Mouse (Mus musculus): Measurements from ENCODE around the gene Tsc22d3.
A peak's percentile ranks its signal among the peaks of the same experiment; 100 is the strongest.
"Not testable (repeated sequence)": the region's sequence is repeated elsewhere in the genome, so short reads cannot be mapped to it uniquely, and the experiment has no call there.

Gene Tsc22d3

DNA sequence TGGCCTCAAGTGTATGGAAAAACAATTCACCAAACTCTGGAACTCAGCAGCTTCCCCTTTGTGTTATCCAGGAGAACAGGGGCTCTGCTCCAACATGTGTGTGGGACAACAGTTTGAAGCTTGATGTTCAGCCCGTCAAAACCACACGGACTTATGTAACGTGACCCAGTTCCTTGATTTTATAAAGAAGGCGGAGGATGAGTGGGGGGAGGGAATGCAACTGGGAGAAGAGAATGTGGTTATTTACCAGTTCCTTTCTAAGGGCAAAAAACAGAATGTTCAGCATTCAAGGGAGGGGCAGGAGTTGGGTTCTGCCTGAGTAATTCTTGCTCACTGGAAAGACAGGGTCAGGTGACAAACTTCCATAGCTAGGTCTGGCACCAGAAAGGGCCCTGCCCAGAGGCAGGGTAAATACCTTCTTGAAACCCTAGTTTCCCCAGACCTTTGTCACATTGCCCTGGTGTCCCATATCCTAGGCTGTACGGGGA, 71.3 kb downstream of the Tsc22d3 start:
- DNase-seq (ENCODE audit: low spot score) = no peak

DNA sequence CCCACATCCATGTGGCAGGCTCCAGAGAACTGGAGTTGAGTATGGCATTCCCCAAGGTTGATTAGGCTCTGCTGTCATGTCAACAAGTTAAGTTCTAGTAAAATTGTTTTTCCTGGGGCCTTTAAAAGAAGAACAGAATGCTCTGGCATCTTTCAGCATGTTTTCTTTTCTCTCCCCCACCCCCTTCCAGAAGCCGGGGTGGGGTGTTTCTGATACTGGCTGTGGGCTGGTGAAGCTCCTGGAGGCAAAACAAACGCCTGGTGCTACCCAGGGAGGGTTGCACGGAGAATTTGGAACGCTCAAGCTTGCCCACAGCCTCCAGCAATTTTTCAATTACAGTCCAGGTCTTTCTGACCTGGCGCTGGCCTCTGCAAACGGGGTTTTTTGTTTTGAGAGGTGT, 73.2 kb downstream of the Tsc22d3 start:
- no peak for DNase-seq (ENCODE audit: low spot score)

DNA sequence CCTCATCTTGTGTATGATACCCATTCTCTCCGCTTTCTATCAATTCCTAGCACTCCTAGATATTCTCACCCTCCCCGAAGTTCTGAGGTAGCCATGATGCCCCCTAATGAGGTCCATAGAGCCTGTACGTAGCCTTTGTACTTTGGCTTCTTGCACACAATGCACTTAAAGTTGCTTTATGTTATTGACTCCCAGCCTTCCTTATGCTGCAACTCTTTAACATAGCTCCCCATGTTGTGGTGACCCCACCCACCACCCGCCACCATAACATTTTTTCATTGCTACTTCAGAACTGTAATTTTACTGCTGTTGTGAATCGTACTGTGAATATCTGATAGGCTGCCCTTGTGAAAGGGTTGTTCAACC, 74.2 kb downstream of the Tsc22d3 start:
- no peak for DNase-seq (ENCODE audit: low spot score)

- DNase-seq (ENCODE audit: low spot score) = no peak
Measured at GRCm38 (mm10) chrX:140525604-140526252, 74.7 kb downstream of the Tsc22d3 start.

DNA sequence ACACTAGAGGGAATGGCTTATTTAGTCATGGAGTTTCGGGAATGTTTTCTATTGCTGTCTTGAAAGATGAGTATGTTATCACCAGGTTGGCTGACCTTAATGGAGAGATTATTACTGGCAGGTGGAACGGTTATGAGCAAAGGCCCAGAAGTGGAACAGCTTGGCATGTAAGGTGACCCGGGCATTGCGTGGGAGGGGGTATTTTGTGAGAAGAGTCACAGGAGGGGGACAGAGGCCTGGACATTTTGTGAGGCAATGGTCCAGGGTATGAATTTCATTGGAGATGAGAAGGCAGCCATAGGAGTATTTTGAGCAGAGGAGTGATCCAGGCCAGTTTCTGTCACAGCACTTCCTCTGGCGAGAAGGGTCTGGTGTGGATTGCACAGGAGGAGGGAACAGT, 76.2 kb downstream of the Tsc22d3 start:
- DNase-seq (ENCODE audit: low spot score) = no peak

DNA sequence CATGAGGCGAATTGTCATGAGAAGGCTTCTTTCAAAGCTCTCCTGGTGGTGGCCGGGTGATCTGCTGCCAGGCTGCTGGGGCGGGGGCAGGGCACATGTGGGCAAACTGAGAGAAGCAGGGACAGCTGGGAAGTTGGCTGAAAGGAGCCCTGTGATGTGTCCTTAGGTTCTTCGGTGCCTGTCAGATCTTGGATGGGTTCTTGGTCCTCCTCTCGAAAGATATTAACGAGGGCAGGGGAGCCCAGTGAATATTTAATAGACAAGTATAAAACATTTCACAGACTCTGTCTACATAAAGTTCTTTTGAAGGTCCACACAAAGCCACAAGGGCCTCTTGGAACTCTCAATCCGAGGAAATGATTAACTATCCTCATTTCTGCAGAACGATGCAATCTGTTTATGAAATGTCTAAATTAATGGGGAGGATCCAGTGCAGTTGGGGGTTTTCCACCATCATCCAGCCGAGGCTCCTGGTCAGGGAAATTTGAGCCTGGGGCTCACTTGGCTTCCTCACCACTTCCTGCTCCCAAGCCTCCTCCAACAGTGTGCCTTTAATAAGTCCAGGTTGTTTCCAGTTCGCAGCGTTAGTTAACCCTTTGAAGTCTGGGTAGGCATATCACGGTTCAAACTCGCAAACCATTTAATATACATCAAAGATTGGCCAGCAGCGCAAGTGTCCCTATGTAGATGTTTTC, 78.2 kb downstream of the Tsc22d3 start:
- no peak for DNase-seq (ENCODE audit: low spot score)

DNA sequence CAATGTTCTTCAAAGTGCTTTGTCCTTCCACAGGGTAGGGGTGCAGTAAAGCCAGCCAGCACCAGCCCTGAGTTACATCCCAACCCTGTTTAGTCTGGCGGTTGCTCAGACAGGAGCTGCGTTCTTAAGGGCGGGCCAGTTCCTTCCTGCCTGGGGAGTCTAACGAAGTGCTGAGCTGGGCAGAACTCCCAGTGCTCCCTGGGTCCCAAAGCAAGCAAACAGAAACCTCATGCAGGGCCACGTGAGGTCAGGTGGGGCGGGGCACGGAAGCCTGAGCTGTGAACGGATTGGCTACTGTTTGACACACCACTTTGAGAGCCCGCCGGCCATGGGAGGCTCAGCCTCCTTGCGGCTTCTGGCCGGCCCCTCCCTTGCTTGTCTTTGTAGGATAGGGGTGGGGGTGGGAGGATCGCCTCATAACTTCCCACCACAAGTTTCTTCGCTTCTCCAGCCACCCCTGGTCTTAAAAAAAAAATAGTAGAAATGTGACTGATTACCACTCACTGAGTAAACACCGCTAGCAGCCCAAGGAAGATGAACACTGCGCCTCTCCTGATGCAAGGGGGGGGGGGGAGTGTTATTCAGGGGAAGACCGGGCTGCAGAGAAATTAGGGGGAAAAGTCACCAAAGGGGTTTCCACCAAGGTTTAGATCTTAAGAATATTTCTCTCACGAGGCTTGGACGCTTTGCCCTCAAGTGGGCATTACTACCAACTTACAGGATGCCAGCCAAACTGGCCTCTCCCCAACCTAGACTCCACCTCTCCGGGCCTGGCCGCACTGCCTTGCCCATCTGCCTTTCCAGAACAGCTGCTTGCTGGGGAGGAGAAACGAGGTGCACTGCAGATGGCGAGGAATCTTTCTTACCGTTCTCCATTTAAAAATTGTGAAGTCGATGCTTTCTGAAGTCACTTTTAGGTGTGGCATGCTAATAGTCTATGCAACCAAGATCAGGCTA, 80.0 kb downstream of the Tsc22d3 start:
- peak; percentile 83 for DNase-seq (ENCODE audit: low spot score)

DNA sequence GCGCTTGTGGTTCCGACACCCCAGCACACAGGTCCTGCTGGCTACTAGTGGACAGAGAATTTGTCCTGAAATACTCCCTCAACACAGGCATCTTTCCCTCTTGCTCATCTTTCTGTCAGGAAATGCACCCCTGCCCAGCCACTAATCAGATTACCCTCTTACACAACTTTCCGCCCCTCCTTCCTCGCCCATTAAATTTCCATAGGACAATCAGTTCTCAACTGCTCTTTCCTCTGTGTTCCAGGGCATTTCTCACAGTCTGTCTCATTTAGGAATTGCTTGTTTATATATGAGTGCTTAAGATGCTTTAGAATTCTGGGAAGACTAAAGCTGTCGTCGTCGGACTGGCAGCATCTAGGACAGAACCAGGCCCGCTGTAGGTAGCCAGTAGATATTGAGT, 82.1 kb downstream of the Tsc22d3 start:
- no peak for DNase-seq (ENCODE audit: low spot score)

GRCm38 (mm10) chrX:140513379-140513778, 87.1 kb downstream of the Tsc22d3 start:
- no peak for DNase-seq (ENCODE audit: low spot score)

DNA sequence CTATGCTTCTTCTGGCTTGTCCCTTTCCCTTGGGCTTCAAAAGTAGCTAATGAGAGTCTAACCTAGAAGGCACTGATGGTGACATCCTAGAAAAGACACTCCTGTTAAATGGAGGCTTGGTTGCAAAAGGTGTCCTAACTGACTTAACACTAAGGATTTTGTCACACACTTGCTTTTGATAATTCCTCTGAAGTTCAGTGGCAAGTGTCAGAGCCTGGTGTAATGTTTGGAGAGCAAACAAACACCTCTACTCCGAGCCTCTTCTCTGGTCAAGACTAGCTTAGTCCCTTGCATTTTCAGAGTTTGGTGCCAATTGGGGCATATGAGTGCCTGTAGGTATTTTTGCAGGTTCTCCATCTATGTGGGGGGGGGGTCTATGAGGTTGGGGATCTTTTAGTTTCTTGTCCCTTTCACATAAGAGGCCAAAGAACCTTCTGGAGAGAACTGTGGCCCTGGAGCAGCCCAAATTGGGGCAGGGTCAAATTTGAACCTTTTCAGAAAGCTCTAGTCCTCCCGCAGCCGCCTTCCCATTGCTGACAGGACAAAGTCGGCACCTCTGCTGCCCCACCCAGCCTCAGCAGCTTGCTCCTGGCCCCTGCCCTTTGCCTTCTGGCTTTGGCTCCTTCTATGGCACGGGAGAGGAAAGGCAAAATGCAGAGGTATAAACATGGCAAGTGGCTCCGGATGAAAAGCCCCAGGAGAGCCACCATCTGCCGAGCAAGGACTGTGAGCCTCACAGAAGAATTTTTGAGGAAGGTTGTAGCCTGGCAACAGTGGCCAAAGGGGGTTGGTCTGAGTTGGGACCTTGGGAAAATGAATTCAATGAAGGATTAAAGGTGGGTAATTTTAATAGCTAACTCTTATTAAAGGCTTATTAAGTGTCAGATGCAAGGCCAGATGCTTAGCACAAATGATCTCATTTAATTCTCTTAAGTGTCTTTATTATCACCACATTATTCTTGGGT, 88.5 kb downstream of the Tsc22d3 start:
- no peak for DNase-seq (ENCODE audit: low spot score)

DNA sequence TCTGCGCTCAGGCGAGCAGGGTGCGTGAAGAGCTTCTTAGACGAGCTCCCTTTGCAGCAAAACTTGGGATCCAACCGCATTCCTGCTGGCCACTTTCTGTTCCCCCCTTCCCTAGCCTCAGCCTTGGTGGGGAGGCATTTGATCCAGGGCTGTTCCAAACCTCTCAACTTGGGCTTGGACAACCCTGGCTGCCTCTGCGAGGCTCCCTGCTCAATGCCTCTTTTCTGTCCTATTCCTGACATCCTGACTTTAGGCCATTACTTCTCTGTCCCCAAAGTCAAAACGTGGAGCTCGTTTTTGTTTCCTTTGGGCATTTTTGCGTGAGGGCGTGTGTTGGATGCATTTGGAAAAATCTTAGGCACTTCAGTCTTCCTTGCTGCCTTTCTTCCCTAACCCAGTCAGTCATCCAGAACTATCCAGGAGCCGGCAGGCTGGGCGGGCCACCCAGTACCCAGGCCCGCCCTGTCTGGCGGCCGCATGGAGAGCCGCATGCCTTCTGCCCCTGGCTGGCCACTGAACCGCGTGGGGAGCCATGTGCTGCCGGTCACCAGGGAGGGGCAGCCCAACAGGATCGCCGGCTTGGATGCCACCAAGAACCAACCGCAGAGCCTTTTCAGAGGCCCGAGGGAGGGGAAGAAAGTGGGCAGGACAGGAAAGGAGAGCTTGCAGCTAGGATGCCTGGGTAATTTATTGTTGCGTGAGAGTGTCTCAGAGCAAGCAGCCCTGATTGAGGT, 89.6 kb downstream of the Tsc22d3 start:
- DNase-seq (ENCODE audit: low spot score) = peak; percentile 63

DNA sequence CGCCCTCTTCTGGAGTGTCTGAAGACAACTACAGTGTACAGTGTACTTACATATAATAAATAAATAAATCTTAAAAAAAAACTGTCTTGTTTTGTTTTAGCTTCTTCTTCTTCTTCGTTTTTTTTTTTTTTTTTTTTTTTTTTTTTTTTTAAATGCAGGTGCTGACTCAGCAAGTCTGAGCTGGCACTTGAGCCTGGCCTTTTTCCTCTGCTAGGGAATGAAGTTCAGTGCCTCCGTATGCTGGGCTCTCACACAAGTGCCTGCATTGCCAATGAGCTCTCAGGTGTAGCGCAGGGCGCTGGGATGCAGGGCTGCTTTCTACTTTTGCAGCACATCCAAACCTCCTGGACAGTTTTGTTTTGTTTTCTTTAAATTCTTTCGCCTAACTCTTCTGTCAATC, 90.6 kb downstream of the Tsc22d3 start:
- no peak for DNase-seq (ENCODE audit: low spot score)

- not testable (repeated sequence) for DNase-seq (ENCODE audit: low spot score)
Measured at GRCm38 (mm10) chrX:140508791-140509190, 91.7 kb downstream of the Tsc22d3 start.

DNA sequence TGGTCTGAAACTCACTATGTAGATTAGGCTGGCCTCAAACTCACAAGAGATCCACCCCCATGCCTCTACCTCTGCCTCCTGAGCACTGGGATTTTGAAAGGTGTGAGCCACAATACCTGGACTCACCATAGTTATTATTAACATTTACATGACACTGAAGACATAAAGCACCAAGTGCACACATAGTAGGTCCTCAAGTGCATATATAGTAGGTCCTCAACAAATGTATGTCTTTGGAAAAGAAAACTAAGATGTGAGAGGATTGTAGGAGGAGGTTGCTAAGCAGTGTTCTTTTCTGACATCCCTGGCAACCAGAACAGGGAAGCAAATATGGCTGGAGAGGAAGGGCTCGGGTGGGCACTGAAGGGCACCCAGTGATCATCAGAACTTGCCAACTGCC, 93.1 kb downstream of the Tsc22d3 start:
- no peak for DNase-seq (ENCODE audit: low spot score)

GRCm38 (mm10) chrX:140506436-140507180, 93.9 kb downstream of the Tsc22d3 start:
- DNase-seq (ENCODE audit: low spot score) = no peak

DNA sequence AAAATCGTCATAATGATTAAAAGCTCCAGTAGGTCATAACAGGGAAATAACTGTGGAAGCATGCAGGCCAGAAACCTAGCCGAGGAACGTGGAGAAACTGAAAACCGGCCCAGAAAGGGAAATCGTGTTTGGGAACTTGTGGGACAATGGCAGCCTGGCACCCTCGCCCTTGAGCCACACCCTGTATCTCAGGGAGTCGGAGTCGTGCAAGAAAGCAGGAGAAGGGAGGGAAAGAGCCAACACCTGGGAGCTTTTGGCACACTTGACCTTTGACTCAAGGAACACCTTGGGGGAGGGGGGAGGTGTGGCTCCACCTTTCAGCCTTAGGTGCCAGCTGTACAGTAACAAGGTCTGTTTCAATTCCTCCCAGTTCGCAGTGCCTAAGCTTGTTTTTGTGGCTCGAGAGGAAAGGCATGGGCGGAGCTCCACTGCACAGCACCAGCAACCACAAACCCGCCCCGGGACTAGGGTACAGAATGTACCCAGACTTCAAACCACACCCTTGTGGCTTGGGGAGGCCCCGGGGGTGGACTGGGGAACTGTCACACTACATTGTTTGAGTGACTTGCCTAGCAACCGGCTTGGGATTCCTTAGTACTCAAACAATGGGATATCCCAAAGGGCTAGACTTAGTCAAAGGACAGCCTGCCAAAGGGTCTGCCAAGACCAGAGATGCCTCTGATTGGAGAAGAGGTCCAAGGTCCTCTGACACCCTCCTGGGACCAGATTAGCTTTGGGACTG, 94.8 kb downstream of the Tsc22d3 start:
- peak; percentile 42 for DNase-seq (ENCODE audit: low spot score)

GRCm38 (mm10) chrX:140503905-140504304, 96.6 kb downstream of the Tsc22d3 start:
- peak; percentile 57 for DNase-seq (ENCODE audit: low spot score)

GRCm38 (mm10) chrX:140501401-140502301, 98.8 kb downstream of the Tsc22d3 start:
- DNase-seq (ENCODE audit: low spot score) = no peak

Measured in urinary bladder, postnatal 25 days (tissue).